Mouse (Mus musculus): ENCODE data around the gene Prkacb. TPM values are rescaled to one million over a fixed set of nuclear protein-coding genes. Genes with fewer than 3 reads are reported as not detected.
A peak's percentile ranks its signal among the peaks of the same experiment; 100 is the strongest.

Gene Prkacb
- polyA plus RNA-seq (2017; shearing (Covaris generic)): 100 to 1,000 TPM; 115 to 151 (median 125) TPM

- peak; percentile 88 for ATAC-seq
Measured at GRCm38 (mm10) chr3:146812901-146813393, at the start of gene Prkacb. Gene Prkacb (minus strand): TSS chr3:146812990.

GRCm38 (mm10) chr3:146860308-146860707, 47.5 kb upstream of the Prkacb start:
- no peak for ATAC-seq

GRCm38 (mm10) chr3:146857373-146857772, 44.6 kb upstream of the Prkacb start:
- ATAC-seq: no peak

GRCm38 (mm10) chr3:146854473-146855087, 41.8 kb upstream of the Prkacb start:
- ATAC-seq: no peak

- ATAC-seq: no peak
Measured at GRCm38 (mm10) chr3:146851966-146852891, 39.4 kb upstream of the Prkacb start, which contains the start of gene Ttll7. Gene Ttll7 (plus strand): TSS chr3:146852367.

GRCm38 (mm10) chr3:146849360-146849759, 36.6 kb upstream of the Prkacb start:
- ATAC-seq: no peak

- ATAC-seq: no peak
Measured at GRCm38 (mm10) chr3:146848112-146848511, 35.3 kb upstream of the Prkacb start.

GRCm38 (mm10) chr3:146846237-146846636, 33.4 kb upstream of the Prkacb start:
- no peak for ATAC-seq

GRCm38 (mm10) chr3:146843470-146843869, 30.7 kb upstream of the Prkacb start:
- ATAC-seq: no peak

- ATAC-seq: no peak
Measured at GRCm38 (mm10) chr3:146842766-146843165, 30.0 kb upstream of the Prkacb start.

- ATAC-seq: no peak
Measured at GRCm38 (mm10) chr3:146820718-146821117, 7.9 kb upstream of the Prkacb start.

- no peak for ATAC-seq
Measured at GRCm38 (mm10) chr3:146813624-146814023, 834 bp upstream of the Prkacb start.

GRCm38 (mm10) chr3:146812041-146812878, 530 bp downstream of the Prkacb start:
- peak; percentile 29 for ATAC-seq

GRCm38 (mm10) chr3:146793554-146794257, 19.1 kb downstream of the Prkacb start:
- no peak for ATAC-seq

- no peak for ATAC-seq
Measured at GRCm38 (mm10) chr3:146792144-146792748, 20.5 kb downstream of the Prkacb start.

- ATAC-seq: no peak
Measured at GRCm38 (mm10) chr3:146784233-146784632, 28.6 kb downstream of the Prkacb start.

- ATAC-seq: peak; percentile 69
Measured at GRCm38 (mm10) chr3:146783645-146784225, 29.1 kb downstream of the Prkacb start.

GRCm38 (mm10) chr3:146782548-146782947, 30.2 kb downstream of the Prkacb start:
- no peak for ATAC-seq

- peak; percentile 78 for ATAC-seq
Measured at GRCm38 (mm10) chr3:146781131-146781530, 31.7 kb downstream of the Prkacb start.

GRCm38 (mm10) chr3:146780241-146780640, 32.5 kb downstream of the Prkacb start:
- ATAC-seq: no peak

GRCm38 (mm10) chr3:146778913-146779312, 33.9 kb downstream of the Prkacb start:
- no peak for ATAC-seq

All from inflammation-experienced regulatory T-cells, adult 6 months (primary cell).